Mouse (Mus musculus) spleen, postnatal 36 days (tissue): ENCODE results near the gene Trim80.

Source experiments
- DNase-seq, 2 experiments: peaks; one replicate each; pipeline ENCODE4 v3.0.0; 2022; ENCODE audit warnings: low spot score in 2 of 2, mixed read lengths in 1 of 2

Trim80 gene

DNA sequence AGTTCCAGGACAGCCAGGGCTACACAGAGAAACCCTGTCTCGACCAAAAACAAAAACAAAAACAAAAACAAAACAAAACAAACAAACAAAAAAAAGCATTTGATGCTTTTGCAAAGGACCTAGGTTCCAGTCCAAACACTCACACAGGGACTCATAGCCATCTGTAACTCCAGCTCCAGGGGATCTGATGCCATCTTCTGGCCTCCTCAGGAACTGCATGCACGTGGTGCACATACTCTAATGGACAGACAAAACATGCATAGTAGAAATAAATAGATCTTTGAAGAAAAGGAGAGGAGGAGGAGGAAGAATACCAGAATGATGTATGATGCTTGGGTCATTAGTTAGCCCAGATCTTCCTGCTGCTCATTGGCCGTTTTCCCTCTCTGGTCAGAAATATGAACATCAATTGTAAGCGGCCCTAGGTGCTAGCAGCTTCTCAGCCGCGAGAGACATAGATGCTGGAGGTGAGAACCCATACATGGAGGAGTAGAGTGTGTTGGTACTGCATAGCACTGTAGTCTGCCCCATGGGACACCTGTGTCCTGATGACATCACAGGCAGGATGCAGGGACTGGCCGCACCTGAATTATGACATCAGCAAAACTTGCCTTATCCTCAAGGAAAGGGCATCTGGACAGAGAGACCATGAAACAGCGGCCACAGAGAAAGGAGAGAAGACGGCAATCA is at the start of gene Trim80:
TSS of gene Trim80 (plus strand) at position 640 of the 690 bp plus-strand sequence.
- DNase-seq = no peak

DNA sequence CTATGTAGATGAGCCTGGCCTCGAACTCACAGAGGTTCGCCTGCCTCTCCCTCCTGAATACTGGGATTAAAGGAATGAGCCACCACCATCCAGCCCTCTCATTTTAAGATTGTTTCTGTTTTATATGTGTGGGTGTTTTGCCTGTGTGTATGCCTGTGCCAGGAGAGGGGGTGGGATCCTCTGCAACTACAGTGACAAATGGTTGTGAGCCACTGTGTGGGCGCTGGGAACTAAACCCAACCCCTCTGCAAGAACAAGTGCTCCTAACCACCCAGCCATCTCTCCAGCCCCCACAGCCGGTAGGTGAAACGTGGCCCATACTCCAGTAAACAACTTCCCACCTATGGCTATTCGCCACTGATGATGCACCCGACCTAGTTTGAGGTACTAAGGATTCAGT is 49.0 kb upstream of the Trim80 start:
- DNase-seq = no peak

DNA sequence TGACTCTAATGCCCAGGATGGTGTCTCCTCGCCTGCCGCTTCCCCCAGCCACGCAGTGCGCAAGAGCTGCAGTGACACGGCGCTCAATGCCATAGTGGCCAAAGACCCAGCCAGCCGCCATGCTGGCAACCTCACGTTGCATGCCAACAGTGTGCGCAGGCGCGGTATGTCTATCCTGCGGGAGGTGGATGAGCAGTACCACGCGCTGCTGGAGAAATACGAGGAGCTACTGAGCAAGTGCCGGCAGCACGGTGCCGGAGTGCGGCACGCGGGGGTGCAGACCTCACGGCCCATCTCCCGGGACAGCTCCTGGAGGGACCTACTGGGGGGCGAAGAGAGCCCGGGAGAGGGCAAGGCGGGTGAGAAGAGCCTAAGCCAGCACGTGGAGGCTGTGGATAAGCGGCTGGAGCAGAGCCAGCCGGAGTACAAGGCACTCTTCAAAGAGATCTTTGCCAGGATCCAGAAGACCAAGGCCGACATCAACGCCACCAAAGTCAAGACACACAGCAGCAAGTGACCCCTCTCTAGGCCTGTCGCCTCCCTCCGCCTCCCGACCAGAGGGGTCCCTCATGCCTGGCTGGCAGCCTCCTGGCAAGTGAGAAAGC is 46.5 kb upstream of the Trim80 start:
- no peak for DNase-seq

DNA sequence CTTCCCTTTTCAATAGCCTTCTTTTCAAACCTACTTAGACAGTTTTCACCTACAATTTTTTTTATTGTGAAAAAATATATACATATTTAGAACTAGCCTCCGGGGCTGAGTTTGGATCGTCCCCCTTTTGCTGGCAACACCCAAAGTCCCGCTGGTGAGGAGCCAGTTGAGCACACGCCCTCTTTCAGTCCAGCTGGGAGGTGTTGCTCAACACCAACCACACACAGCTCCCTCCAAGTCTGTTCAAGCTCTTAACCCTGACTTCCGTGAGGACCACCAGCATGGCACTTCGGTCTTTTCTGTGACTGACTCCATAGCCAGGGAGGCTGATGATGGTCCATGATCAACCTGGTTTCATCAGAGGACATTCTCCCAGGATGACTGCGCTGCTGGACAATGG is 42.3 kb upstream of the Trim80 start:
- DNase-seq = no peak

DNA sequence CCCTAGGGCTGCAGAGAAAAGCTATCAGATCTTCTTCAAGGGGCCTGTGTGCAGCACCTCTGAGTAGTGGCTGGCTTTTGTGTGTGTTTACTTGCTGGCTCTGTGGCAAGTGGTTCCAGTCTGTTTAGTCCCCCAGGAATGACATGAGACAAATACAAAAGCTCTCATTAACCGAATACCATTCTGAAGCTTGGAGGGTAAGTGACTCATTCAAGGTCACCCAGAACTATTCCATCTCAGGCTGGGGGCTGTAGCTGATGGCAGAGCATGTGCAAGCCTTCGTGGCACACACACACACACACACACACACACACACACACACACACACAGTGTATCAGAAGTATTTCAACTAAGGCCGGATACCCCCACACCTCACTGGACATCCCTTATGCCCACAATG is 40.2 kb upstream of the Trim80 start:
- no peak for DNase-seq

DNA sequence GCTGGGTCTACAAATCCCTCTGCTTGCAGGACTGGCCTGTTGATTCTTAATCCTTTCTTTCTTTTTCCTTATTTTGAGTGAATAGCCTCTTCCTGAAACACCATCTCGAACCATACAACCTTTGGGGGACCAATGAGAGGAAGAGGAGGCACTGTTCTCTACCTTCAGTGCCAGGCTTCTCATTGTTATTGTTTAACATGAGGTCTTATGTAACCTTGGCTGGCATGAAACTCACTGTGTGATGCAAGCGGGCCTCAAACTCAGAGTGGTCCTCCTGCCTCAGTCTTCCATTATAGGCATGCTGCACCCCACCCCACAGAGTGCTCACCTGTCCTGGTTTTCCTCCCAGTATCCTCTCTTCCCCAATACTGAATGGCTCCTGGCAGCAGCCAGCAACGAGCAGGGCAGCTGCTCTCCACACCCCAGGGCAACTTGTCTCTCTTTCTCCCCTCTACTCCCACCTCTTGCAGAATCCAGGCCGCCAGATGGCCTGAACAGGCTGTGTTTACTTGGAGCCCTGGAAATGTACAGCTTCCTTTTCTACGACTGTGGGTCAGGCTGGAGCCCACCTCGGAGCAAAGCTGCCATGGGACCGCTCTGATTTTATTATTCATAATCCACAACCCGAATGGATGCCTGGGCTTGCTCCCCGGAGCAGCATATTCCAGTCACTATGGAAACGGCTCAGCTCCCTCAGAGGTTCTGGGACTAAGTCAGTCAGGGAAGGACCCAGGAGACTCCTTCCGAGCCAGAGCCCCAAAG is 39.5 kb upstream of the Trim80 start:
- DNase-seq = no peak

DNA sequence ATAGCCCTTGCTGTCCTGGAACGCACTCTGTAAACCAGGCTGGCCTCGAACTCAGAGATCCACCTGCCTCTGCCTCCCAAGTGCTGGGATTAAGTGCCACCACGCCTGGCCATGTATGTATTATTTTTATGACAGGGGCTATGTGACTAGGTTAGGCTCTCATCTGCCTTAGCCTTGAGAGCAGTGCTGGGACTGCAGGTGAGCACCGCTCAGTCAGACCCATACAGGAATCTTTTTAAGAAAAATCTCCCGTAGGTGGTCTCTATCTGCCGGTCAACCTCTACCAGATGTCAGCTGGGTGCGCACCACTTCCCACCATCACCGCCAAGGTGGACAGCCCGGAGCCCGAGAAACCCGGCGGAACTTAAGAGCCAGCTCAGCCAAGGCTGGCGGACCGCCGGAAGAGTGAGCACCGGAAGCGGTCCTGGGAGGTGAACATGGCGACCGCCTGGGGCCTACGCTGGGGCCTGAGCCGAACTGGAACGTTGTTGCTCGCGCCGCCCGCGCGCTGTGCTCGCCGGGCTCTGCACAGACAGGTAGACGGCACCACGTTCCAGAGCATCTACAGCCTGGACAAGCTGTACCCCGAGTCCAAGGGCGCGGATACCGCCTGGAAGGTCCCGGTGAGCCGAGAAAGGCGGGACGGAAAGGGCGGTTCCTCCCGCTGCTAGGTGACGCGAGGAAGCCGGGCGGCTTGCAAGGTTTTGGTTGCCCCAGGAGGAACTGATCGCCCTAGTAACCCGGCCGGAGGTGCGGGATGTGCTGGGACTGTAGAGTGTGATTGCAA is 36.8 kb upstream of the Trim80 start, which contains the start of gene Mrpl58:
TSS of gene Mrpl58 (plus strand) at position 415 of the 787 bp plus-strand sequence.
- peak; percentile 83 for DNase-seq

DNA sequence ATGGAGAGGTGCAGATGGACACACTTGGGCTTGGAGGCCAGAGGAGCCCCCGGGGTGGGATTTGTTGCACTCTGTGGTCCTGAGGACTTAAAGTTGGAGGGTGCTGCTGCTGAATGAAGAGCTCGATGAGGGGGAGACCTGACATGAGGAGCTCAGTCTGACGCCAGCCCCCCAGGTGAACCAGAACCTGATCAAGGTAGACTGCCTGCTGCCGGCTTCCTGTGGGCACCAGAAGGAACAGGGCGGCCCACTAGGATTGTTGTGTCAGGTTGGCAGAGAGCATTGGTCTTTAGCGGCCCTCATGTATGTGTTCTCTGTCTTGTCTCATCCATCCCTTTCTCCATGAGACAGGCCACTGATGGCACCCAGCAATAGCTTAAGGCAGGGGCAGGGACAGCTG is 34.6 kb upstream of the Trim80 start:
- DNase-seq = no peak

DNA sequence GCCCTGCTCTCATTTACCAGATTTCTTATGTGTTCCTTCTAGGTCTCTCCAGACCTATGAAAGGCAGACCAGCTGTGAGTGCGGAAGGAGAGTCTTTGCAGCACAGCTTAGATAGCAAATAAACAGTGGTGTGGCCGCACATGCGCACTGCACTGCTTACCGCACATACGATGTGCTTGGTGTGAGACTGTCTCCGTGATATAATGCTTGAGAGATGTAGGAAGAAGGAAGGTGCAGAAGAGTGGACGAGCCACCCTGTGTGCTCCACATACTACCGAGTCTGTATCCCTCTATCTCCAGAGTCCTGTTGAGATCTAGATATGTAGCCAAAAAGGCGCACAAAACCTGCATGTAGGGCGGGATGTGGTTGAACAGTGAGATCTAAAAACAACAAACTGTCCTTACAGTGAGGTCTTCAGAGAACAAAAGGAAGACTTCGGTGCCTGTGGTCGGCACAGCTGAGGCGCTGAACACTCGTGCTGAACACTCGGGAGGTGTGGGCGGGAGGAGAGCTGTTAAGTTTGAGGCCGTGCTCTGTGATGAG is 33.4 kb upstream of the Trim80 start:
- DNase-seq = peak; percentile 32 to 37

DNA sequence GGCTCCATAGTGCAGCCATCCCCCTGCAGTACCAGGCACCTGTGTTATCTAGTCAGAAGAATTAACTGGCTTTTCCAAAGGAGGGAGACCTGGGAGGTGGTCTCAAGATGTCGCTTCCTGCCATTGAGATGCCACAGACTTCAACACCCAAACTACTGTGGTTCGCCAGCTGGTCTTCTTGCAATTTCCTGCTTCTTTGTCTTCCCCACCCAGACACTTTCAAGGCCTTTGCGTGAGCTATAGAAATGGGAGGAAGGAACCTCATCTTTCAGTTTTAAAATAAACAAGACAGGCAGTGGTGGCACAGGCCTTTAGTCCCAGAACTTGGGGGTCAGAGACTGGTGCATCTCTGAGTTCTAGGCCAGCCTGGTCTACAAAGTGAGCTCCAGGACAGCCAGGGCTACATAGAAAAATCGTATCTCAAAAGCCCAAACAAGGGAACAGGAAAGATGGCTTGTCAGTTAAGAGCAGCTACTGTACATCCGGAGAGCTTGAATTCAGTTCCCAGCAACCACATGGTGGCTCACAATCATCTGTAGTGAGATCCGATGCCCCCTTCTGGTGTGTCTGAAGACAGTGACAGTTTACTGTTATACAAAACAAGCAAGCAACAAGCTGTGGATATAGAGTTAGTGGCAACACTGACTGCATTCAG is 32.0 kb upstream of the Trim80 start:
- peak; percentile 24 to 38 for DNase-seq

DNA sequence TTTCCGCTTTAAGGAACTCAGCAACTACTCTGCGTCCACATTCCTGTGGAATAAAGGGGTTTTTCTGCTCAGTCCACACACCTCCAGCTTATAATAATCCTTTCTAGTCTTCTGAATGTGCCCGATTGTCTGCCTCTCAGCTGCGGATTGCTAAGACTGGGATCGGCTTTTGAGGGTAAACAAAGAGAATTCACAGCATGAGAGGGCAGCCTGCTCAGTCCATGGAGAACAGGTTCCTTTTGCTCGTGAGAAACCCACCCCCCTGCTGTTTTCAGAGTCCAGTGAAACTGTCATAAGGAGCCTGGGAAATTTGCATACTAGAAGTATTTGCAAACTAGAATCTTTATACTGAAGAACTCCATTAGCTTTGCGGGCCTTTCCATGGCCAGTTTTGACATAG is 30.8 kb upstream of the Trim80 start:
- DNase-seq = no peak

DNA sequence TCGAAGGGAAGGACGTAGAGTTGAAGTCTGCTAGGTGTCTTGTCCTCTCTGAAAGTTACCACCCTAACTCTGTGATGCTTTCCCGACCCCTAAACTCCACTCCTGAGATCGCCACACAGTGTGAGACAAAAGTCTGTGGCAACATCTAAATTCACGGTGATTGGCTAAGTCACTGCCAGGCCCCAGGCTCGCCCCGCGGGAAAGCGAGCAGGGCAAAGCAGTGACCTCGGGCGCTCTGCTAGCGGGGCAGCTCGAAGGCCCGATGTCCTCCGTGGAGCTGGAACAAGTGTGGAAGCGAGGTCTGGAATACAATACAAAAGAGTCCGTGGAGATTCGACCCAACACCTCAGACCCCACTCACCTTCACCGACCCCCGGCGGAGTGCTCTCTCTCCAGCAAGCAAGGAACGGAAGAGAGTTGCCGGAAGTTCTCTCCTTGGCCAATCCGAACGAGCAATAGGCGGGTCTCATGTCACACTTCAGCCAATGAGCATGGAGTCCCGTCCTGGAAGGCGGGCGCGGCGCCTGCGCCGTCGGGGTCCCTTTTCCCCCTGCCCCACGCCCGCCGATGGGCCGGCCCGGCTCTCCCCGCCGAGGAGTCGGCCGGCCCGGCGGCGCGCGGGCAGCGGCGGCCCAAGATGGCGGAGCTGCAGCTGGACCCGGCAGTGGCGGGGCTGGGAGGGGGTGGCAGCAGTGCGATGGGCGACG is 20.7 kb upstream of the Trim80 start, which contains the start of the genes Atp5h and Kctd2:
TSS of gene Atp5h (minus strand) at position 432 of the 707 bp plus-strand sequence.
TSS of gene Kctd2 (plus strand) at position 598 of the 707 bp plus-strand sequence.
- peak; percentile 94 to 95 for DNase-seq

DNA sequence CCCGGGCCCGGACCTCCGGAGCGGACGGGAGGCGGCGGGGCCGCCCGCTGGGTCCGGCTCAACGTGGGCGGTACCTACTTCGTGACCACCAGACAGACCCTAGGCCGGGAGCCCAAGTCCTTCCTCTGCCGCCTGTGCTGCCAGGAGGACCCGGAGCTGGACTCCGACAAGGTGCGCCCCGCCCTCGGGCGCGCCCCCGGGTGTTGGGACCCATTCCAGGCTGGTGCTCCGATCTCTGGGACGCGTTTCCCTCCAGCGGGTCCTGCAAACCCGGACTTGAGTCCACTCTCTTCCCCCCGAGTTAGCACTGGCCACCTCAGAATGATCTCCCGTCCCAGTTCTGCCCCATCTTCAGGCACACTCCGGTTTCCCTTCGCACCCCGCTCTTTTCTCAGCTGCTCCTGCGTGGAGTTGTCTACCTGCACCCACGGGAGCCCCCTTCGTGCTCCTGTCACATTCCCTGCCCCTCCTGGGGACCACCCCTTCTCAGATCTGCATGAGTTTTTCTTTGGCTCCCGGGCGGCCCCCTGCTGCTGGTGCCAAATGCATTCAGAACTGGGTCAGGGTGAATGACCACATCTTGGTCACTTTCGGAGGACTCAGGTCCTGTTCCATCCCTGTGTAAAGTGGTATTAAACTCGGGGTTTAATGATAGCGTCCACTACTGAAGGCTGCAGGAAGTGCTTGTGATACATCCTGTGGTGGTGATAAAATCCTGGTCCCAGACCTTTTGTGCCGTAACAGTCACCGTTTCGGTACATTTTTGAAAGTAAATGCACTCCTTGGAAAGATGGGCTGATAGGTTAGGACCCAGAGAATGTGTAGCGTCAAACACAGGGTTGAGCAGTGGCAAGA is 19.8 kb upstream of the Trim80 start:
- peak; percentile 37 to 47 for DNase-seq

DNA sequence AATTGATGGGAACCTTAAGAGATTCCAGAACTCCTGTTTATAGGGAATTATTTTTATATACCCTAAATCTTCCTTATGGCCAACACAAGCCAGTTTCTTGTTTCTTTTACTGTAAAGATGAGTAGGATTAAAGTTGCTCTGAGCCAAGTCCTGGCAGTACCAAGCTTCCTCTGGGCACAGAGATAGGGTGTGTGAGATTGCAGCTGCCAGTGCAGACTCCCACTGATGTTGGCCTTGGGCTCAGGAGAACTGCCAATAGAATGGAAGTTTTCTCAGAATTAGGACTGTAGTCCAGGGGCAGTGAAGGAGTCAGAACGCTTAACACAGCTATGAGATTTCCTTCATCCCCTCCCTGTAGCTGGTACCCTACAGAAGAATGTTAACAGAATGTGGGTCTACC is 19.0 kb upstream of the Trim80 start:
- DNase-seq = no peak

DNA sequence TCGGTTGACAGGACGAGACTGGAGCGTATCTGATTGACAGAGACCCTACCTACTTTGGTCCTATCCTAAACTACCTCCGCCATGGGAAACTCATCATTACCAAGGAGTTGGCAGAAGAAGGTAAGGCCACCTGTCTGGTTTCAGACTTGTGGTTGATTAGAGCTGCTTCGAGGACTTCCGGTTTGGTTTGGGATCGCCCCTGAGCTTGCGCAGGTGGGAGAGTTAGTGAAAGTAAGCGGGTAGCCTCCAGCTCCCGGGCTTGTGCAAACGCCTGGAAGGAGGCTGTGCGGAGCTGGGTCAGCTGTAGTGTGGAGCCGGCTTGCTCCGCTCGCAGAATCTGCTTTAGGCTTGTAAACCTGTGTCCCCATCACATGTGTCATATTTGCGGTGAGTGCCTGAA is 18.4 kb upstream of the Trim80 start:
- DNase-seq = no peak

DNA sequence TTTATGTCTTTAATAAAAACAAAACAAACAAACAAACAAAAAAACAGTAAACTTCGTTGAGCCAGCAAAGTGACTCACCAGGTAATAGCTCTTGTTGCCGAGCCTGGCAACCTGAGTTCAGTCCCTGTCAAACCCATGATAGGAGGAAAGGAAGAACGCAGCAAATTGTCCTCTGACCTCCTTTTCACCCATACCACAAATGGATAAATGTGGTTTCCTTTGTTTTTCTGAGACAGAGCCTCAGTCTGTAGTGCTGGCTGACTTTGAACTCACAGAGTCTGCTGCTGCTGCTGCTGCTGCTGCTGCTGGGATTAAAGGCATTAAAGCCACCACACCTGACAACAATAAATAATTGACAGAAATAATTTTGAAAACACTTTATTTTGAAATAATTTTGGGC is 17.3 kb upstream of the Trim80 start:
- DNase-seq = no peak

DNA sequence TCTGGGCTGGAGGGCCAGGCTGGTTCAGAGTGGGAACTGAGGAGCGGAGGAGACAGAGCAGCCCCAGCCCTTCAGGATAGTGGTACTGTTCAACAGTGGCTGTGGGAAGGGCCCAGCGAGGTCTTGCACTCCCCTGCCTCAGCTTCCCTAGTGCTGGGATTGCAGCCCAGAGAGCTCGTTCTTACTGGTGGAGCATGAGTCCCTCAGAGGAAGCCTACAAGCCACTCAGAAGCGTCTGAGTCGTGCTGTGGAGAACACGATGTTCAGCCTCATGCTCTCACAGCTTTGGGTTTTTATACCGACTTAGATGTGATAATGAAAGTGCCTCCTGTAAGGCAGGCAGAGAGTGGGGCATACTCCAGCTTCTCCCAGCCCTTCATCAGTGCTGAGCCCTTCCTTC is 15.7 kb upstream of the Trim80 start:
- no peak for DNase-seq

DNA sequence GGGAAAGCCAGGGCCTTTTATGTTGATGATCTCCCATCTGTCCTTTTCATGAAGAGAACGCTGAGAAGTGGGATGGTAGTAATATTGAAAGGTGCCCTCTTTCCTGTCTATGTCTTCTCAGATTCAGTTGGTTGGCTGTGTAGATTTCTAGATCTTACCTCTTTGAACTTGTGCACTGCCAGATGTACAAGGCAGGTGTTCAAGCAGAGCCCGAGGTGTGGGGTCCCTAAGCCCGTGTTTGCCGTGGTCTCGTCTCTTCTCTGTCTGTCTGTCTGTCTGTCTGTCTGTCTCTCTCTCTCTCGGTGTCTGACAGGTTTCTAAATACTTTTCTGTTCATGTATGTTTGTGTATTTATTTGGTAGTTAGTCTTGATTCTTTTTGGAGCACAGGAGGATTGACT is 14.7 kb upstream of the Trim80 start:
- DNase-seq = no peak
